Comparison of ENCODE assay signal across 8 mouse cellular contexts in the genomic region with DNA sequence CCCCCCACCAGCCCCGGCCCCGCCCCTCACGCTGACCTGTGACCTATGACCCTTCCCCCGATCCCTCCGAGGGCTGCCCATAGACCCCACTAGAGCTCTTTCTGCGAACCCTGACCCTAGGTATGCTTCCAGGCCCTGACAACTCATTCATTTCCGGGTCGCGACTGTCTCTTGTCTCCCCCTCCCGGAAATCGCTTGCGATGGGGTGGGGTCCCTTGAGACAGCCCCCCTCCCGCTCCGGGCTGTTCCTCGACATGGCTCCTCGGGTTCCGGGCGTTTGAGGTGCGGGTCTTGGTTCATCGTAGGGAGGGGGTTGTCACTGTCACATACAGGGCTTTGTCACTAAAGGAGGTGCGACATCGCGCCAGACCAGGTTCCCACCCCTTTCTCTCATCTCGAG. TPM values are rescaled to one million over a fixed set of nuclear protein-coding genes. Genes with fewer than 3 reads are reported as not detected.
A peak's percentile ranks its signal among the peaks of the same experiment; 100 is the strongest.
DNase-seq lines count a peak whose midpoint lies in the region; ATAC-seq lines count a peak whose summit lies in the region.

No protein-coding gene starts in this region.

- 0 out of 2 replicates have a peak, but pooled peaks cover 3% of the 10 kb centered on the region for H3K4me1 ChIP-seq in brown adipose tissue, adult 24 weeks (ENCODE audit: control insufficient read depth, insufficient read depth, insufficient read length, low read length)
- peaks cover 27% of the 10 kb centered on the region for H3K4me1 ChIP-seq in heart, embryonic 10.5 days
- H3K4me1 ChIP-seq in kidney, embryonic 16.5 days (ENCODE audit: insufficient read depth, low read length): peaks cover 19% of the 10 kb centered on the region
- peaks cover 29% of the 10 kb centered on the region for H3K4me1 ChIP-seq in lung, embryonic 15.5 days

- WGBS in heart, embryonic 10.5 days: under 1% methylated on average over 24 of the region's 24 CpGs
- under 1% methylated on average over 22 of the region's 24 CpGs for WGBS in kidney, embryonic 16.5 days
- WGBS in lung, embryonic 15.5 days: 1% methylated on average over 24 of the region's 24 CpGs

- peak overlapping the region; percentile 79 for H3K9ac ChIP-seq in kidney, embryonic 16.5 days (replicated peaks; ENCODE audit: low read length)
- peak overlapping the region; percentile 77 for H3K9ac ChIP-seq in lung, embryonic 15.5 days

- H3K9me3 ChIP-seq in heart, embryonic 10.5 days: no peaks in the 10 kb centered on the region
- no peaks in the 10 kb centered on the region for H3K9me3 ChIP-seq in kidney, embryonic 16.5 days (ENCODE audit: low read length)
- no peaks in the 10 kb centered on the region for H3K9me3 ChIP-seq in lung, embryonic 15.5 days

- DNase-seq in heart, adult 11 months: peak; percentile 98
- DNase-seq in heart, postnatal 25 days (ENCODE audit: low spot score): no peak
- no peak for DNase-seq in heart, embryonic 10.5 days (ENCODE audit: low spot score)
- DNase-seq in retina, postnatal 1 day: peak; percentile 83

- peaks cover 49% of the 10 kb centered on the region for H3K36me3 ChIP-seq in heart, embryonic 10.5 days
- peaks cover 18% of the 10 kb centered on the region for H3K36me3 ChIP-seq in kidney, embryonic 16.5 days (ENCODE audit: insufficient read depth, low read length)
- H3K36me3 ChIP-seq in lung, embryonic 15.5 days: peaks cover 19% of the 10 kb centered on the region

- intact Hi-C loops in heart, postnatal 25 days (cut with DNase I): no loop called here

- ATAC-seq in kidney, embryonic 16.5 days (ENCODE audit: low FRiP score, low TSS enrichment): peak; percentile 17
- ATAC-seq in lung, embryonic 15.5 days (ENCODE audit: borderline replicate concordance, extremely low read depth, low FRiP score, low TSS enrichment): peak; percentile 19; the same call in 1 of the 2 replicates
- no peak for ATAC-seq in erythroid progenitor cell, adult 5-6 weeks (replicated peaks; ENCODE audit: low FRiP score, poor library complexity, severe bottlenecking)

- H3K27ac ChIP-seq in brown adipose tissue, adult 24 weeks (replicated peaks; ENCODE audit: low read depth, low read length): no peak overlapping the region
- H3K27ac ChIP-seq in heart, embryonic 10.5 days: peak overlapping the region; percentile 92
- H3K27ac ChIP-seq in kidney, embryonic 16.5 days (ENCODE audit: low read length): no peak overlapping the region
- peak overlapping the region; percentile 77 for H3K27ac ChIP-seq in lung, embryonic 15.5 days

- no peaks in the 10 kb centered on the region for H3K27me3 ChIP-seq in heart, embryonic 10.5 days (ENCODE audit: insufficient read depth, poor library complexity, severe bottlenecking)
- H3K27me3 ChIP-seq in kidney, embryonic 16.5 days (ENCODE audit: insufficient read depth, low read length): no peaks in the 10 kb centered on the region
- no peaks in the 10 kb centered on the region for H3K27me3 ChIP-seq in lung, embryonic 15.5 days

- peak overlapping the region; percentile 78 for H3K4me3 ChIP-seq in brown adipose tissue, adult 24 weeks (ENCODE audit: insufficient read depth, low read depth, low read length)
- H3K4me3 ChIP-seq in heart, embryonic 10.5 days: peak overlapping the region; percentile 94
- H3K4me3 ChIP-seq in kidney, embryonic 16.5 days (ENCODE audit: low read length): peak overlapping the region; percentile 78
- H3K4me3 ChIP-seq in lung, embryonic 15.5 days: peak overlapping the region; percentile 93

- peak overlapping the region; percentile 84 for H3K4me2 ChIP-seq in kidney, embryonic 16.5 days (replicated peaks; ENCODE audit: low read depth, low read length)
- H3K4me2 ChIP-seq in lung, embryonic 15.5 days: peak overlapping the region; percentile 92

RNA-seq across cellular contexts. Expression of gene Dda1, which starts 0.4 kb away (rescaled TPM):
- 10 to 100 TPM; 29.1 to 29.9 TPM for total RNA-seq in heart, postnatal 25 days (2021)
- polyA plus RNA-seq in brown adipose tissue, adult 24 weeks (2012; ENCODE audit: insufficient read depth, insufficient read length, missing spikeins): 23.6 and 34.4 TPM in 2 replicates
- polyA plus RNA-seq in heart, embryonic 10.5 days (2016; fragmentation: Nextera tagmentation; extraction: Ambion mirVana): 107 and 128 TPM in 2 replicates
- polyA plus RNA-seq in kidney, embryonic 16.5 days (2015; fragmentation: Nextera tagmentation; extraction: Ambion mirVana): 110 and 115 TPM in 2 replicates
- polyA plus RNA-seq in lung, embryonic 15.5 days (2015; fragmentation: Nextera tagmentation; extraction: Ambion mirVana): 104 TPM in 2 replicates
- 23.9 and 35.7 TPM in 2 replicates for total RNA-seq in erythroid progenitor cell, adult 5-6 weeks (2015; ENCODE audit: low replicate concordance)
- total RNA-seq in erythroid progenitor cell, adult 5-6 weeks (2017; ENCODE audit: low replicate concordance): 17.8 and 18.1 TPM in 2 replicates

RNA-seq across cellular contexts. Expression of gene Mrpl34, which starts 4.7 kb away (rescaled TPM):
- 100 to 1,000 TPM; 136 to 142 TPM for total RNA-seq in heart, postnatal 25 days (2021)
- polyA plus RNA-seq in brown adipose tissue, adult 24 weeks (2012; ENCODE audit: insufficient read depth, insufficient read length, missing spikeins): 313 and 378 TPM in 2 replicates
- 172 and 181 TPM in 2 replicates for polyA plus RNA-seq in heart, embryonic 10.5 days (2016; fragmentation: Nextera tagmentation; extraction: Ambion mirVana)
- 170 and 178 TPM in 2 replicates for polyA plus RNA-seq in kidney, embryonic 16.5 days (2015; fragmentation: Nextera tagmentation; extraction: Ambion mirVana)
- 130 and 147 TPM in 2 replicates for polyA plus RNA-seq in lung, embryonic 15.5 days (2015; fragmentation: Nextera tagmentation; extraction: Ambion mirVana)
- 23.1 and 38.2 TPM in 2 replicates for total RNA-seq in erythroid progenitor cell, adult 5-6 weeks (2015; ENCODE audit: low replicate concordance)
- 14.1 and 17.5 TPM in 2 replicates for total RNA-seq in erythroid progenitor cell, adult 5-6 weeks (2017; ENCODE audit: low replicate concordance)

RNA-seq across cellular contexts. Expression of gene Abhd8, which starts 6.0 kb away (rescaled TPM):
- 10 to 100 TPM; 32.4 to 32.6 TPM for total RNA-seq in heart, postnatal 25 days (2021)
- polyA plus RNA-seq in brown adipose tissue, adult 24 weeks (2012; ENCODE audit: insufficient read depth, insufficient read length, missing spikeins): 2.2 and 2.6 TPM in 2 replicates
- polyA plus RNA-seq in heart, embryonic 10.5 days (2016; fragmentation: Nextera tagmentation; extraction: Ambion mirVana): 34.5 and 41.5 TPM in 2 replicates
- 41.9 and 46.6 TPM in 2 replicates for polyA plus RNA-seq in kidney, embryonic 16.5 days (2015; fragmentation: Nextera tagmentation; extraction: Ambion mirVana)
- polyA plus RNA-seq in lung, embryonic 15.5 days (2015; fragmentation: Nextera tagmentation; extraction: Ambion mirVana): 51.3 and 56.0 TPM in 2 replicates
- 1.3 and 1.4 TPM in 2 replicates for total RNA-seq in erythroid progenitor cell, adult 5-6 weeks (2015; ENCODE audit: low replicate concordance)
- total RNA-seq in erythroid progenitor cell, adult 5-6 weeks (2017; ENCODE audit: low replicate concordance): 3.0 and 4.5 TPM in 2 replicates

RNA-seq across cellular contexts. Expression of gene Ano8, which starts 16.4 kb away (rescaled TPM):
- total RNA-seq in heart, postnatal 25 days (2021): 10 to 100 TPM; 17.0 to 18.2 TPM
- 7.3 and 9.3 TPM in 2 replicates for polyA plus RNA-seq in brown adipose tissue, adult 24 weeks (2012; ENCODE audit: insufficient read depth, insufficient read length, missing spikeins)
- polyA plus RNA-seq in heart, embryonic 10.5 days (2016; fragmentation: Nextera tagmentation; extraction: Ambion mirVana): 0.73 and 2.7 TPM in 2 replicates
- polyA plus RNA-seq in kidney, embryonic 16.5 days (2015; fragmentation: Nextera tagmentation; extraction: Ambion mirVana): 0.81 and 1.0 TPM in 2 replicates
- polyA plus RNA-seq in lung, embryonic 15.5 days (2015; fragmentation: Nextera tagmentation; extraction: Ambion mirVana): 1.6 and 1.9 TPM in 2 replicates
- total RNA-seq in erythroid progenitor cell, adult 5-6 weeks (2015; ENCODE audit: low replicate concordance): not detected in 2 replicates
- total RNA-seq in erythroid progenitor cell, adult 5-6 weeks (2017; ENCODE audit: low replicate concordance): 0.13 TPM in 1 of 2 replicates, not detected in the other

RNA-seq across cellular contexts. Expression of gene Gtpbp3, which starts 18.5 kb away (rescaled TPM):
- 10 to 100 TPM; 18.5 to 19.4 TPM for total RNA-seq in heart, postnatal 25 days (2021)
- 6.7 and 9.1 TPM in 2 replicates for polyA plus RNA-seq in brown adipose tissue, adult 24 weeks (2012; ENCODE audit: insufficient read depth, insufficient read length, missing spikeins)
- 13.2 and 14.7 TPM in 2 replicates for polyA plus RNA-seq in heart, embryonic 10.5 days (2016; fragmentation: Nextera tagmentation; extraction: Ambion mirVana)
- 22.2 and 22.5 TPM in 2 replicates for polyA plus RNA-seq in kidney, embryonic 16.5 days (2015; fragmentation: Nextera tagmentation; extraction: Ambion mirVana)
- polyA plus RNA-seq in lung, embryonic 15.5 days (2015; fragmentation: Nextera tagmentation; extraction: Ambion mirVana): 16.3 and 19.1 TPM in 2 replicates
- total RNA-seq in erythroid progenitor cell, adult 5-6 weeks (2015; ENCODE audit: low replicate concordance): 2.1 and 4.0 TPM in 2 replicates
- total RNA-seq in erythroid progenitor cell, adult 5-6 weeks (2017; ENCODE audit: low replicate concordance): 0.83 and 4.0 TPM in 2 replicates

Comparison
In these comparisons a context has a peak if more than half of its experiments do, and no peak if none do; other contexts are left out.
1. DNase-seq: peak in heart, adult 11 months (single experiment) and retina, postnatal 1 day (single experiment); none in heart, postnatal 25 days (single experiment) and heart, embryonic 10.5 days (single experiment).
2. H3K27ac ChIP-seq: peak in heart, embryonic 10.5 days (single experiment) and lung, embryonic 15.5 days (single experiment); none in brown adipose tissue, adult 24 weeks (single experiment) and kidney, embryonic 16.5 days (single experiment).
3. Peak in every context shown above with its lines, with median percentiles within 50 percentile points of each other: H3K4me3 ChIP-seq.